Mouse (Mus musculus) bone marrow macrophage, adult 2 months (primary cell): ENCODE measurements around the gene Mrpl12.

ENCODE experiments used
- CTCF ChIP-seq: IDR thresholded peaks from 2 replicates; pipeline ENCODE4 v1.5.1; 2012; ENCODE audit warnings: low read depth, mild to moderate bottlenecking, low read length, moderate library complexity
- POLR2A ChIP-seq: IDR thresholded peaks from 2 replicates; pipeline ENCODE4 v1.6.1; 2012; ENCODE audit warnings: mild to moderate bottlenecking, low read depth, low read length, borderline replicate concordance

DNA sequence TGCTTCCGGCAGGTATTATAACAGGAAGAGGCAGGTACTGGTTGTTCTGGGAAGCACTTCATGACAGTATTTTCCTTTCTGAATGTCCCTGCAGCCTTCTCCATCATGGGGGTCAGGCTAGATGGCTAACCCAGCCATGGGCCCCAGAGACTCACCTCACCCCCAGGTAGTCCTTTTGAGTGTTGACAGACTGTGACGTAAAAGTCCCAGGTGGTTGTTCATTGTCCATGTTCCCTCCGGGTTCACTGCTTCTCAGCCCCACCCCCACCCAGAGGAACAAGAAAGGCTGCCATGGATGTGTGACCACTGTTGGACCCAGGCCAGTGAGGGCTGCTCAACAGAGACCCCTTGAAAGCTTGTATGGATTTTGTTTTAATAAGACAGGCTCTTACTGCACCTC lies 8.9 kb downstream of the Mrpl12 start:
- TF ChIP-seq CTCF (no peak), POLR2A (no peak)
